Mouse (Mus musculus): ENCODE results near the gene Mast4. TPM values are rescaled to one million over a fixed set of nuclear protein-coding genes. Genes with fewer than 3 reads are reported as not detected.

Gene Mast4
- total and polyA plus RNA-seq, 3 experiments, result 2.7 to 7.0 TPM; not detected in 1

DNA sequence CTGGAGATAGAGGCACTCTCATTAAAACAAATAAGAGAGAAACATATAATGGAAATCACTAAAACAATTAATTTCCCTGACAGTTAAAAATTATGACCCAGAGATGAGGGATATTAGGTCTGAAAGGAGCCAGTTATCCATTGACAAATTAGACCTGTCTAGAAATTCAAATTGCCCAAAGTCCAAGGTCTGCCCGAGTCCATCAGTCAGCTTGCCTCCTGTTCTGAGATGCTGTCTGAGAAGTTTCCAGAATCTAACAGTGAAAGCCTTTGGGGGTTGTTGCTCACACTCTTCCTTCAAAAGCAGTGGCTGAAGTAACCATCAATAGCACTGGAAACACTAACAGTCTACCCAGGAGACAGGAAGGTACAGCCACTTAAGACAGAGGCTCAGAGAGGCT is 240.6 kb downstream of the Mast4 start:
- no peaks in the 10 kb centered on the region for H3K79me2 ChIP-seq (ENCODE audit: control insufficient read depth, insufficient read depth, low read length, poor library complexity)
- H3K4me3 ChIP-seq (ENCODE audit: control insufficient read depth in 1 of 2, insufficient read depth in 1 of 2, low read depth in 2 of 2, low read length in 2 of 2), result no peak overlapping the region
- no peaks in the 10 kb centered on the region for H3K9me3 ChIP-seq (replicated peaks; ENCODE audit: insufficient read depth, low read length)
- TF ChIP-seq GABPA (IDR thresholded peaks at IDR 0.05; ENCODE audit: low read depth, low read length) (no peak), CTCF (IDR thresholded peaks at IDR 0.05 in 2 of 3, conservative IDR thresholded peaks at IDR 0.05 in 1 of 3; ENCODE audit: control insufficient read depth in 1 of 3, insufficient read depth in 1 of 3, low read depth in 2 of 3, low read length in 3 of 3, poor library complexity in 1 of 3, severe bottlenecking in 1 of 3) (no peak), UBTF (IDR thresholded peaks at IDR 0.05; ENCODE audit: borderline replicate concordance, insufficient read depth, low read depth, low read length) (no peak)
- H3K4me1 ChIP-seq (ENCODE audit: control insufficient read depth in 1 of 2, insufficient read depth in 2 of 2, low read length in 2 of 2), result no peaks in the 10 kb centered on the region
- H3K36me3 ChIP-seq (ENCODE audit: control insufficient read depth in 1 of 2, insufficient read depth in 2 of 2, low read length in 2 of 2), result no peaks in the 10 kb centered on the region
- no peak overlapping the region for H3K27ac ChIP-seq (ENCODE audit: control insufficient read depth, low read depth, low read length)
- H3K27me3 ChIP-seq (ENCODE audit: control insufficient read depth in 1 of 2, insufficient read depth in 2 of 2, low read length in 2 of 2), result peaks cover 0 to 2% of the 10 kb centered on the region in 2 experiments; a peak in 2 of 4 replicates
- no peak for DNase-seq (ENCODE audit: low read depth, low spot score)
- no peak overlapping the region for H3K9ac ChIP-seq (ENCODE audit: control insufficient read depth, low read depth, low read length, poor library complexity, severe bottlenecking)

DNA sequence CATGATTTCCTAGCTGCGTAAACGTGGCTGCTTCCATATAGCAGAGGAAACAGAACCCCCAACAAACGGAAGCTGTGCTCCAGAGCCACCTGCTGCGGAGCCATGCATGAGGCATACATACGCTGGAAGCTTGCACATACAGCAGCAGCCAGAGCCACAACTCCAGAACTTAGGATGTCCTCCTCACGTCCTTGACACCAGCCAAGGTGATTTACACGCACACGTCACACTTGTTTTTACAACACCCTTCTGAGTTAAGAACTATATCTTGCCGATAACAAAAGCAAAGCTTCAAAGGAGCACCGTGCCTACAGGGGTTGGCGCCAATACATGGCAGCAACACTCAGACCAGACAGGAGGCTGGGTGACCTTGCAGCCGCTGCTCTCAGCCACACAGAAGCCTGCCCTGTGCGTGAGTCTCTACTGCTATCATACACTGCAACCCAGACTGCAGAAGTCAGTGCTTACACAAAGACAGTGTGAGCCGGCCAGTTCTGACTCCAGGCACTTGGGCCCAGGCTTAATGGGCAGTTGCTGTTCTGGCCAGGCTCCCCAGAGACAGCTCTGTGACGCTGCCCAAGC is 248.7 kb downstream of the Mast4 start:
- Histone ChIP-seq H3K27ac (ENCODE audit: control insufficient read depth, low read depth, low read length) (no peak overlapping the region), H3K79me2 (ENCODE audit: control insufficient read depth, insufficient read depth, low read length, poor library complexity) (no peaks in the 10 kb centered on the region)

DNA sequence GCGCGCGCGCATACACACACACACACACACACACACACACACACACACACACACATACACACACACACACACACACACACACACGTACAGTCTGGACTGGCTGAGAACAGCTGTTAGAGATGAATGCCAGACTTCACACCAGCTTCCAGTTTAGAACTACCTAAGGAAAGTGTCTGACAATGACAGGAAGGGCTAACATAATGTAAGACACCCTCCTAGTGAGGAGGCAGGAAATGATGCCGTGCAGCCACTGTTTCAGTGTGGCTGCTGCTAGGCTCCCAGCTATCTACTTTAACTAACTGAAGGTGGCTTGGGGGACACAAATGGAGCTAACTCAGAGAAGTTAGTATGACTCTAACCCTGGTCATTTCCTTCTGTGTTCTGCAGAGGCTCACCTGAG is 251.4 kb downstream of the Mast4 start:
- Histone ChIP-seq H3K27ac (ENCODE audit: control insufficient read depth, low read depth, low read length) (no peak overlapping the region), H3K9ac (ENCODE audit: control insufficient read depth, low read depth, low read length, poor library complexity, severe bottlenecking) (no peak overlapping the region), H3K4me1 (ENCODE audit: control insufficient read depth in 1 of 2, insufficient read depth in 2 of 2, low read length in 2 of 2) (no peaks in the 10 kb centered on the region; a peak in 1 of 4 replicates), H3K79me2 (ENCODE audit: control insufficient read depth, insufficient read depth, low read length, poor library complexity) (no peaks in the 10 kb centered on the region), H3K27me3 (ENCODE audit: control insufficient read depth in 1 of 2, insufficient read depth in 2 of 2, low read length in 2 of 2) (no peaks in the 10 kb centered on the region; a peak in 2 of 4 replicates), H3K4me3 (ENCODE audit: control insufficient read depth in 1 of 2, insufficient read depth in 1 of 2, low read depth in 2 of 2, low read length in 2 of 2) (no peak overlapping the region), H3K9me3 (replicated peaks; ENCODE audit: insufficient read depth, low read length) (no peaks in the 10 kb centered on the region), H3K36me3 (ENCODE audit: control insufficient read depth in 1 of 2, insufficient read depth in 2 of 2, low read length in 2 of 2) (no peaks in the 10 kb centered on the region)
- no peak for TF ChIP-seq ZC3H11A (IDR thresholded peaks at IDR 0.05; ENCODE audit: low read depth, low read length)
- TF ChIP-seq MYC (IDR thresholded peaks at IDR 0.05; ENCODE audit: low read depth, low read length), result no peak
- TF ChIP-seq KAT2A (conservative IDR thresholded peaks at IDR 0.05; ENCODE audit: low read depth, low read length), result no peak
- no peak for TF ChIP-seq POLR2AphosphoS5 (IDR thresholded peaks at IDR 0.05; ENCODE audit: borderline replicate concordance, low read depth, low read length)
- TF ChIP-seq GATA1 (IDR thresholded peaks at IDR 0.05; ENCODE audit: low read depth, low read length), result no peak
- DNase-seq (ENCODE audit: low read depth, low spot score), result no peak

More for the DNA sequence above, 248.7 kb downstream of the Mast4 start:
- Histone ChIP-seq H3K36me3 (ENCODE audit: control insufficient read depth in 1 of 2, insufficient read depth in 2 of 2, low read length in 2 of 2) (no peaks in the 10 kb centered on the region), H3K4me1 (ENCODE audit: control insufficient read depth in 1 of 2, insufficient read depth in 2 of 2, low read length in 2 of 2) (no peaks in the 10 kb centered on the region), H3K9me3 (replicated peaks; ENCODE audit: insufficient read depth, low read length) (no peaks in the 10 kb centered on the region), H3K27me3 (ENCODE audit: control insufficient read depth in 1 of 2, insufficient read depth in 2 of 2, low read length in 2 of 2) (no peaks in the 10 kb centered on the region), H3K9ac (ENCODE audit: control insufficient read depth, low read depth, low read length, poor library complexity, severe bottlenecking) (no peak overlapping the region), H3K4me3 (ENCODE audit: control insufficient read depth in 1 of 2, insufficient read depth in 1 of 2, low read depth in 2 of 2, low read length in 2 of 2) (no peak overlapping the region)
- no peak for DNase-seq (ENCODE audit: low read depth, low spot score)
- TF ChIP-seq SIN3A (IDR thresholded peaks at IDR 0.05; ENCODE audit: low read length) (no peak), KAT2A (conservative IDR thresholded peaks at IDR 0.05; ENCODE audit: low read depth, low read length) (no peak), TBP (IDR thresholded peaks at IDR 0.05; ENCODE audit: low read depth, low read length) (no peak), NELFE (IDR thresholded peaks at IDR 0.05; ENCODE audit: low read depth, low read length) (no peak), POLR2A (IDR thresholded peaks at IDR 0.05; ENCODE audit: control insufficient read depth in 1 of 2, insufficient read depth in 1 of 2, low read depth in 1 of 2, low read length in 2 of 2, poor library complexity in 1 of 2) (no peak), ZNF384 (IDR thresholded peaks at IDR 0.05; ENCODE audit: low read depth, low read length) (no peak), MEF2A (IDR thresholded peaks at IDR 0.05; ENCODE audit: extremely low read depth, insufficient replicate concordance, low read depth, low read length, poor library complexity, severe bottlenecking) (no peak), POLR2AphosphoS5 (IDR thresholded peaks at IDR 0.05; ENCODE audit: borderline replicate concordance, low read depth, low read length) (no peak), CHD2 (IDR thresholded peaks at IDR 0.05; ENCODE audit: low read length) (no peak), RCOR1 (IDR thresholded peaks at IDR 0.05; ENCODE audit: low read depth, low read length) (no peak), ZKSCAN1 (IDR thresholded peaks at IDR 0.05; ENCODE audit: low read depth, low read length) (no peak), ETS1 (IDR thresholded peaks at IDR 0.05; ENCODE audit: low read depth, low read length) (no peak), MAZ (IDR thresholded peaks at IDR 0.05; ENCODE audit: low read depth, low read length) (no peak), MXI1 (IDR thresholded peaks at IDR 0.05; ENCODE audit: low read depth, low read length) (no peak), TAL1 (IDR thresholded peaks at IDR 0.05; ENCODE audit: low read length) (no peak; the same call in 1 of the 2 replicates), UBTF (IDR thresholded peaks at IDR 0.05; ENCODE audit: borderline replicate concordance, insufficient read depth, low read depth, low read length) (no peak), BHLHE40 (IDR thresholded peaks at IDR 0.05; ENCODE audit: borderline replicate concordance, low read depth, low read length) (no peak), GABPA (IDR thresholded peaks at IDR 0.05; ENCODE audit: low read depth, low read length) (no peak), NRF1 (IDR thresholded peaks at IDR 0.05; ENCODE audit: insufficient read depth, low read depth, low read length, poor library complexity, severe bottlenecking) (no peak)

Data from MEL (cell line).